ENCODE assay signal across 23 mouse cellular contexts in genomic region chr15:60308968-60309367, GRCm38 (mm10).
A peak's percentile ranks its signal among the peaks of the same experiment; 100 is the strongest.
DNase-seq lines count a peak whose midpoint lies in the region; ATAC-seq and TF ChIP-seq lines count a peak whose summit lies in the region.
"Had no signal": no experiment of that assay in that cellular context is flagged by ENCODE, and none has a peak within 500 bp of the region (broad histone marks: within the 10 kb centered on the region; RNA-seq: fewer than 3 reads in every experiment).

No protein-coding gene starts in this region.

- H3K9ac ChIP-seq in hindbrain, postnatal 0 days (replicated peaks; ENCODE audit: low read length), result no peak overlapping the region
- H3K9ac ChIP-seq in hindbrain, embryonic 12.5 days, result no peak overlapping the region
- no peak overlapping the region for H3K9ac ChIP-seq in forebrain, embryonic 14.5 days (ENCODE audit: low read length)
- H3K9ac ChIP-seq: embryonic facial prominence, embryonic 13.5 days; limb, embryonic 15.5 days; liver, embryonic 14.5 days; lung, embryonic 14.5 days had no signal

- ATAC-seq in hindbrain, postnatal 0 days, result no peak
- ATAC-seq in hindbrain, embryonic 12.5 days (ENCODE audit: low FRiP score), result no peak
- ATAC-seq in forebrain, embryonic 14.5 days, result 0 out of 2 replicates have a peak, but pooled peaks have one; percentile 46
- ATAC-seq: intestine, embryonic 16.5 days; midbrain, embryonic 16.5 days had no signal

- 30% methylated on average over 1 of the region's 1 CpGs for WGBS in hindbrain, postnatal 0 days
- WGBS in hindbrain, embryonic 12.5 days, result 55% methylated on average over 1 of the region's 1 CpGs
- WGBS in forebrain, embryonic 14.5 days, result 21% methylated on average over 1 of the region's 1 CpGs

- no peaks in the 10 kb centered on the region for H3K27me3 ChIP-seq in hindbrain, postnatal 0 days (ENCODE audit: insufficient read depth, low read length)
- no peaks in the 10 kb centered on the region for H3K27me3 ChIP-seq in hindbrain, embryonic 12.5 days
- no peaks in the 10 kb centered on the region for H3K27me3 ChIP-seq in forebrain, embryonic 14.5 days (replicated peaks; ENCODE audit: control insufficient read depth, insufficient read depth, low read length)
- H3K27me3 ChIP-seq: embryonic facial prominence, embryonic 13.5 days; limb, embryonic 15.5 days had no signal

- no peak for TF ChIP-seq CTCF in hindbrain, postnatal 0 days (IDR thresholded peaks at IDR 0.05; ENCODE audit: low read depth)

- no peak overlapping the region for H3K4me2 ChIP-seq in hindbrain, postnatal 0 days (ENCODE audit: low read depth, low read length)
- no peak overlapping the region for H3K4me2 ChIP-seq in hindbrain, embryonic 12.5 days (replicated peaks)
- H3K4me2 ChIP-seq in forebrain, embryonic 14.5 days (ENCODE audit: low read length), result no peak overlapping the region
- H3K4me2 ChIP-seq: embryonic facial prominence, embryonic 13.5 days; heart, embryonic 11.5 days; limb, embryonic 15.5 days; lung, embryonic 14.5 days had no signal

- no peaks in the 10 kb centered on the region for H3K36me3 ChIP-seq in hindbrain, postnatal 0 days (ENCODE audit: insufficient read depth, low read length)
- H3K36me3 ChIP-seq in hindbrain, embryonic 12.5 days, result no peaks in the 10 kb centered on the region
- no peaks in the 10 kb centered on the region for H3K36me3 ChIP-seq in forebrain, embryonic 14.5 days (ENCODE audit: control insufficient read depth, insufficient read depth, low read length)
- H3K36me3 ChIP-seq: embryonic facial prominence, embryonic 13.5 days; limb, embryonic 15.5 days had no signal

- no peak overlapping the region for H3K27ac ChIP-seq in hindbrain, postnatal 0 days
- H3K27ac ChIP-seq in hindbrain, embryonic 12.5 days, result no peak overlapping the region
- no peak overlapping the region for H3K27ac ChIP-seq in forebrain, embryonic 14.5 days (ENCODE audit: low read depth, low read length)
- H3K27ac ChIP-seq: embryonic facial prominence, embryonic 13.5 days; limb, embryonic 15.5 days; liver, embryonic 14.5 days; stomach, postnatal 0 days had no signal

- no peak overlapping the region for H3K4me3 ChIP-seq in hindbrain, postnatal 0 days (ENCODE audit: low read length)
- no peak overlapping the region for H3K4me3 ChIP-seq in hindbrain, embryonic 12.5 days
- H3K4me3 ChIP-seq in forebrain, embryonic 14.5 days (ENCODE audit: low read depth, low read length), result no peak overlapping the region
- H3K4me3 ChIP-seq: embryonic facial prominence, embryonic 13.5 days; left cerebral cortex, adult 2 months; limb, embryonic 15.5 days had no signal

- no peaks in the 10 kb centered on the region for H3K4me1 ChIP-seq in hindbrain, postnatal 0 days (ENCODE audit: insufficient read depth, low read length)
- no peaks in the 10 kb centered on the region for H3K4me1 ChIP-seq in hindbrain, embryonic 12.5 days
- peaks cover 7% of the 10 kb centered on the region for H3K4me1 ChIP-seq in forebrain, embryonic 14.5 days (ENCODE audit: control insufficient read depth, insufficient read depth, low read length)
- H3K4me1 ChIP-seq: limb, embryonic 15.5 days had no signal

- peak; percentile 11 to 12 for DNase-seq in cerebellum, postnatal 10 days
- DNase-seq in cerebellum, postnatal 4 days (ENCODE audit: low spot score in 2 of 2), result no peak
- peak; percentile 11 for DNase-seq in hindbrain, postnatal 0 days (ENCODE audit: low spot score)
- peak; percentile 5 for DNase-seq in R1 (ENCODE audit: low read depth, low spot score)
- peak; percentile 48 for DNase-seq in forebrain, embryonic 14.5 days (ENCODE audit: low spot score)
- DNase-seq in adrenal gland, postnatal 10 days, result no peak
- no peak for DNase-seq in heart, adult 11 months
- DNase-seq: adrenal gland, postnatal 25 days; cerebellum, adult 11 months; cerebellum, adult 9-11 months; kidney, adult 9 months; kidney, postnatal 25 days; left cerebral cortex, postnatal 4 days; lung, embryonic 14.5 days had no signal

- H3K9me3 ChIP-seq in hindbrain, postnatal 0 days (ENCODE audit: low read length), result no peaks in the 10 kb centered on the region
- no peaks in the 10 kb centered on the region for H3K9me3 ChIP-seq in hindbrain, embryonic 12.5 days (replicated peaks)
- no peaks in the 10 kb centered on the region for H3K9me3 ChIP-seq in forebrain, embryonic 14.5 days (replicated peaks; ENCODE audit: control insufficient read depth, low read length)
- H3K9me3 ChIP-seq: embryonic facial prominence, embryonic 13.5 days; limb, embryonic 15.5 days had no signal

Comparison
In these comparisons a context has a peak if more than half of its experiments do, and no peak if none do; other contexts are left out.
1. DNase-seq: peak in cerebellum, postnatal 10 days (2 of 2), hindbrain, postnatal 0 days (single experiment), R1 (single experiment) and forebrain, embryonic 14.5 days (single experiment); none in cerebellum, postnatal 4 days (0 of 2), adrenal gland, postnatal 10 days (single experiment) and heart, adult 11 months (single experiment).